24 mouse cellular contexts compared by ENCODE assay signal in the genomic region with DNA sequence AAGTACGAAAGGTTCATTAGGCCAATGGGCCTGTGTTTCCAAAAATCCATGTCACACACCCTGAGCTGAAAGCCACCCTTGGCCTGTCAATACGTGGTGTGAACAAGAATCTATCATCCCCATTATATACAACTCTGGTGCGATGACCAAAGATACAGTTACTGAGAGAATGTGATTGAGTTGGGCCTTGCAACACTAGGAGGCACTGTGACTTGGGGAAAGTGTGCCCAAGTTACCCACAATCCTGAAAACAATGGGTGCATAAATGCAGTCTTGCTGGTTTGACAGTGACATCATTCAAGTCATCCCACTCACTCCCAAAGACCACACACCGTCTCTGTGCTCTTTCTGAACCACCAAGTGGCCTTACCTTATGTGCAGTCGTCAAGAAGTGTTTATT. TPM values are rescaled to one million over a fixed set of nuclear protein-coding genes. Genes with fewer than 3 reads are reported as not detected.
A peak's percentile ranks its signal among the peaks of the same experiment; 100 is the strongest.
DNase-seq lines count a peak whose midpoint lies in the region; ATAC-seq and TF ChIP-seq lines count a peak whose summit lies in the region.
"Had no signal": no experiment of that assay in that cellular context is flagged by ENCODE, and none has a peak within 500 bp of the region (broad histone marks: within the 10 kb centered on the region; RNA-seq: fewer than 3 reads in every experiment).

No protein-coding gene starts in this region.

- no peak for TF ChIP-seq POLR2A in heart, adult 2 months (IDR thresholded peaks at IDR 0.05; ENCODE audit: insufficient read depth, low read depth, low read length)
- TF ChIP-seq POLR2A in kidney, adult 2 months (IDR thresholded peaks at IDR 0.05; ENCODE audit: low read depth, low read length): no peak

- no peaks in the 10 kb centered on the region for H3K36me3 ChIP-seq in heart, adult 2 months (ENCODE audit: control insufficient read depth, insufficient read depth, low read length)
- H3K36me3 ChIP-seq in heart, embryonic 12.5 days: peaks cover 14% of the 10 kb centered on the region; the same call in 1 of the 2 replicates
- H3K36me3 ChIP-seq in kidney, adult 2 months (ENCODE audit: control insufficient read depth, insufficient read depth, low read length): no peaks in the 10 kb centered on the region
- no peaks in the 10 kb centered on the region for H3K36me3 ChIP-seq in liver, postnatal 0 days (replicated peaks; ENCODE audit: insufficient read depth, low read length)
- no peaks in the 10 kb centered on the region for H3K36me3 ChIP-seq in liver, embryonic 12.5 days
- no peaks in the 10 kb centered on the region for H3K36me3 ChIP-seq in stomach, postnatal 0 days (ENCODE audit: control insufficient read depth, insufficient read depth, low read length)

- no peak overlapping the region for H3K9ac ChIP-seq in heart, adult 2 months (ENCODE audit: low read depth, low read length)
- no peak overlapping the region for H3K9ac ChIP-seq in heart, embryonic 12.5 days
- no peak overlapping the region for H3K9ac ChIP-seq in liver, postnatal 0 days (replicated peaks)
- no peak overlapping the region for H3K9ac ChIP-seq in liver, embryonic 12.5 days
- H3K9ac ChIP-seq in stomach, postnatal 0 days (ENCODE audit: low read length): no peak overlapping the region
- H3K9ac ChIP-seq: embryonic facial prominence, embryonic 12.5 days; forebrain, embryonic 12.5 days; heart, embryonic 13.5 days; hindbrain, embryonic 14.5 days had no signal

- TF ChIP-seq EP300 in heart, adult 2 months (IDR thresholded peaks at IDR 0.05; ENCODE audit: insufficient read depth, low read depth, low read length): no peak
- no peak for TF ChIP-seq EP300 in liver, postnatal 0 days (IDR thresholded peaks at IDR 0.05; ENCODE audit: low read depth)
- no peak for TF ChIP-seq EP300 in stomach, postnatal 0 days (optimal IDR thresholded peaks at IDR 0.05)

- no peaks in the 10 kb centered on the region; the same call in 1 of the 2 replicates for H3K4me1 ChIP-seq in heart, adult 2 months (ENCODE audit: control insufficient read depth, insufficient read depth, low read length)
- H3K4me1 ChIP-seq in heart, embryonic 12.5 days (replicated peaks): peaks cover 28% of the 10 kb centered on the region
- 0 out of 2 replicates have a peak, but pooled peaks cover 6% of the 10 kb centered on the region for H3K4me1 ChIP-seq in kidney, adult 2 months (ENCODE audit: control insufficient read depth, insufficient read depth, low read length)
- H3K4me1 ChIP-seq in liver, postnatal 0 days (ENCODE audit: insufficient read depth): peaks cover 19% of the 10 kb centered on the region
- 0 out of 2 replicates have a peak, but pooled peaks cover 6% of the 10 kb centered on the region for H3K4me1 ChIP-seq in liver, embryonic 12.5 days
- no peaks in the 10 kb centered on the region for H3K4me1 ChIP-seq in stomach, postnatal 0 days (replicated peaks; ENCODE audit: control insufficient read depth, insufficient read depth)
- H3K4me1 ChIP-seq: forebrain, embryonic 12.5 days had no signal

- no peak overlapping the region for H3K4me3 ChIP-seq in heart, adult 2 months
- no peak overlapping the region for H3K4me3 ChIP-seq in heart, embryonic 12.5 days
- no peak overlapping the region for H3K4me3 ChIP-seq in kidney, adult 2 months (ENCODE audit: insufficient read depth, low read depth, low read length)
- no peak overlapping the region for H3K4me3 ChIP-seq in liver, postnatal 0 days (ENCODE audit: low read depth, low read length)
- no peak overlapping the region for H3K4me3 ChIP-seq in liver, embryonic 12.5 days
- no peak overlapping the region for H3K4me3 ChIP-seq in stomach, postnatal 0 days (ENCODE audit: low read depth, low read length)
- H3K4me3 ChIP-seq: embryonic facial prominence, embryonic 12.5 days; forebrain, embryonic 12.5 days; heart, embryonic 13.5 days had no signal

- H3K27me3 ChIP-seq in heart, adult 2 months (ENCODE audit: control insufficient read depth, insufficient read depth, low read length): no peaks in the 10 kb centered on the region
- no peaks in the 10 kb centered on the region for H3K27me3 ChIP-seq in heart, embryonic 12.5 days (replicated peaks)
- H3K27me3 ChIP-seq in kidney, adult 2 months (replicated peaks; ENCODE audit: control insufficient read depth, insufficient read depth, low read length): no peaks in the 10 kb centered on the region
- H3K27me3 ChIP-seq in liver, postnatal 0 days (ENCODE audit: insufficient read depth, low read length): no peaks in the 10 kb centered on the region
- peaks cover 12% of the 10 kb centered on the region; the same call in 1 of the 2 replicates for H3K27me3 ChIP-seq in liver, embryonic 12.5 days (replicated peaks)
- H3K27me3 ChIP-seq in stomach, postnatal 0 days (ENCODE audit: control insufficient read depth, insufficient read depth, low read length): no peaks in the 10 kb centered on the region
- H3K27me3 ChIP-seq: embryonic facial prominence, embryonic 12.5 days; forebrain, embryonic 12.5 days had no signal

- no peaks in the 10 kb centered on the region for H3K79me2 ChIP-seq in heart, adult 2 months (replicated peaks; ENCODE audit: control insufficient read depth, insufficient read depth, low read length)

- H3K9me3 ChIP-seq in heart, embryonic 12.5 days (replicated peaks): no peaks in the 10 kb centered on the region
- H3K9me3 ChIP-seq in liver, postnatal 0 days (ENCODE audit: low read length): no peaks in the 10 kb centered on the region
- H3K9me3 ChIP-seq in liver, embryonic 12.5 days (replicated peaks): no peaks in the 10 kb centered on the region
- no peaks in the 10 kb centered on the region for H3K9me3 ChIP-seq in stomach, postnatal 0 days (ENCODE audit: control insufficient read depth, low read length)
- H3K9me3 ChIP-seq: embryonic facial prominence, embryonic 12.5 days; forebrain, embryonic 12.5 days; heart, embryonic 13.5 days had no signal

- intact Hi-C loops in heart, adult 2 months (cut with DNase I): no loop called here

- WGBS in heart, adult 2 months: 79% methylated on average over 5 of the region's 5 CpGs
- WGBS in heart, embryonic 12.5 days: 75% methylated on average over 5 of the region's 5 CpGs
- WGBS in kidney, adult 2 months: 80% methylated on average over 5 of the region's 5 CpGs
- 66% methylated on average over 5 of the region's 5 CpGs for WGBS in liver, postnatal 0 days (ENCODE audit: insufficient replicate concordance)
- 56% methylated on average over 5 of the region's 5 CpGs for whole genome bisulfite sequencing in liver, embryonic 12.5 days (ENCODE audit: insufficient replicate concordance)
- 74% methylated on average over 5 of the region's 5 CpGs for WGBS in stomach, postnatal 0 days

- TF ChIP-seq CTCF in heart, adult 2 months (IDR thresholded peaks at IDR 0.05): peak; percentile 18; the same call in 1 of the 2 replicates
- 0 out of 2 replicates have a peak, but pooled peaks have one; percentile 13 for TF ChIP-seq CTCF in kidney, adult 2 months (conservative IDR thresholded peaks at IDR 0.05; ENCODE audit: insufficient read depth, insufficient read length, low read depth, low read length)
- peak; percentile 38; the same call in 1 of the 2 replicates for TF ChIP-seq CTCF in liver, postnatal 0 days (IDR thresholded peaks at IDR 0.05; ENCODE audit: low read depth)
- TF ChIP-seq CTCF in stomach, postnatal 0 days (IDR thresholded peaks at IDR 0.05; ENCODE audit: low read depth): peak; percentile 44; the same call in 1 of the 2 replicates

- no peak overlapping the region for H3K27ac ChIP-seq in heart, adult 2 months
- H3K27ac ChIP-seq in heart, embryonic 12.5 days (ENCODE audit: poor library complexity, severe bottlenecking): no peak overlapping the region
- no peak overlapping the region for H3K27ac ChIP-seq in kidney, adult 2 months (ENCODE audit: insufficient read depth, low read depth, low read length)
- no peak overlapping the region for H3K27ac ChIP-seq in liver, postnatal 0 days (ENCODE audit: low read depth)
- no peak overlapping the region for H3K27ac ChIP-seq in liver, embryonic 12.5 days
- no peak overlapping the region for H3K27ac ChIP-seq in stomach, postnatal 0 days (replicated peaks)
- H3K27ac ChIP-seq: embryonic facial prominence, embryonic 12.5 days; forebrain, embryonic 12.5 days; heart, embryonic 13.5 days; hindbrain, embryonic 14.5 days had no signal

- H3K4me2 ChIP-seq in heart, embryonic 12.5 days: no peak overlapping the region
- no peak overlapping the region for H3K4me2 ChIP-seq in liver, postnatal 0 days (ENCODE audit: low read depth, low read length)
- no peak overlapping the region for H3K4me2 ChIP-seq in liver, embryonic 12.5 days
- H3K4me2 ChIP-seq in stomach, postnatal 0 days (replicated peaks; ENCODE audit: low read depth): no peak overlapping the region
- H3K4me2 ChIP-seq: embryonic facial prominence, embryonic 12.5 days; forebrain, embryonic 12.5 days; heart, embryonic 13.5 days; hindbrain, embryonic 14.5 days had no signal

- no peak for ATAC-seq in heart, embryonic 12.5 days (ENCODE audit: insufficient number of reproducible peaks, low FRiP score)
- no peak for ATAC-seq in liver, postnatal 0 days
- no peak for ATAC-seq in liver, embryonic 12.5 days
- ATAC-seq in stomach, postnatal 0 days (ENCODE audit: low FRiP score, low TSS enrichment): no peak
- ATAC-seq: forebrain, embryonic 16.5 days had no signal

- DNase-seq in heart, adult 2 months: no peak
- no peak for DNase-seq in kidney, adult 2 months
- no peak for DNase-seq in kidney, adult 9 months
- DNase-seq in liver, postnatal 0 days: no peak
- no peak for DNase-seq in stomach, postnatal 0 days (ENCODE audit: low spot score)
- DNase-seq in urinary bladder, adult 2 months (ENCODE audit: low spot score): no peak
- DNase-seq: adrenal gland, adult 2 months; adrenal gland, postnatal 25 days; cerebellum, adult 18-20 months; cerebellum, postnatal 10 days; gastrocnemius, postnatal 14 days; heart, postnatal 10 days had no signal

RNA-seq across cellular contexts. Expression of gene Arhgef7, which starts 11.6 kb away (rescaled TPM):
- total RNA-seq in heart, adult 2 months (2021): 100 to 1,000 TPM; 114 to 117 TPM
- 59.7 and 68.7 TPM in 2 replicates for polyA plus RNA-seq in heart, adult 2 months (2012; rRNA removed)
- polyA plus RNA-seq in heart, embryonic 12.5 days (2016; fragmentation: Nextera tagmentation; extraction: Ambion mirVana): 70.5 and 75.3 TPM in 2 replicates
- polyA plus RNA-seq in kidney, adult 2 months (2012; rRNA removed): 49.3 and 49.6 TPM in 2 replicates
- 7.6 and 9.2 TPM in 2 replicates for polyA plus RNA-seq in liver, postnatal 0 days (2015; fragmentation: Nextera tagmentation; extraction: Ambion mirVana)
- 19.1 and 19.5 TPM in 2 replicates for polyA plus RNA-seq in liver, embryonic 12.5 days (2016; fragmentation: Nextera tagmentation; extraction: Ambion mirVana)
- 12.6 and 13.7 TPM in 2 replicates for polyA plus RNA-seq in stomach, postnatal 0 days (2015; fragmentation: Nextera tagmentation; extraction: Ambion mirVana)
- 31.5 and 43.8 TPM in 2 replicates for polyA plus RNA-seq in urinary bladder, adult 2 months (2012; rRNA removed)

RNA-seq across cellular contexts. Expression of gene 1700016D06Rik, which starts 38.2 kb away (rescaled TPM):
- not detected for total RNA-seq in heart, adult 2 months (2021)
- polyA plus RNA-seq in heart, adult 2 months (2012; rRNA removed): not detected in 2 replicates
- polyA plus RNA-seq in heart, embryonic 12.5 days (2016; fragmentation: Nextera tagmentation; extraction: Ambion mirVana): not detected in 2 replicates
- polyA plus RNA-seq in kidney, adult 2 months (2012; rRNA removed): not detected in 2 replicates
- polyA plus RNA-seq in liver, postnatal 0 days (2015; fragmentation: Nextera tagmentation; extraction: Ambion mirVana): not detected in 2 replicates
- polyA plus RNA-seq in liver, embryonic 12.5 days (2016; fragmentation: Nextera tagmentation; extraction: Ambion mirVana): not detected in 2 replicates
- not detected in 2 replicates for polyA plus RNA-seq in stomach, postnatal 0 days (2015; fragmentation: Nextera tagmentation; extraction: Ambion mirVana)
- not detected in 2 replicates for polyA plus RNA-seq in urinary bladder, adult 2 months (2012; rRNA removed)
- total RNA-seq: adrenal gland, adult 2 months; adrenal gland, postnatal 25 days; common myeloid progenitor, adult 5-6 weeks; gastrocnemius, adult 18-20 months; gastrocnemius, postnatal 14 days; heart, adult 8-10 months; heart, postnatal 10 days; hematopoietic stem cell, adult 5-6 weeks had no signal
- polyA plus RNA-seq: adrenal gland, adult 2 months; C2C12; embryonic facial prominence, embryonic 12.5 days; forebrain, embryonic 12.5 days; heart, embryonic 13.5 days; hindbrain, embryonic 14.5 days had no signal
